Mouse (Mus musculus) limb, embryonic 15.5 days (tissue): ENCODE measurements around the gene Cpsf4l. TPM values are rescaled to one million over a fixed set of nuclear protein-coding genes. Genes with fewer than 3 reads are reported as not detected.
"Not testable (repeated sequence)": the region's sequence is repeated elsewhere in the genome, so short reads cannot be mapped to it uniquely, and the experiment has no call there.

Source experiments
- ATAC-seq: fragments of 200-750 bp; cut with Nextera tagmentation; 2 replicates; pipeline ENCODE4 v1.8.0; 2017; ENCODE audit warnings: low read depth, moderate TSS enrichment; ENCODE audit not compliant: insufficient number of reproducible peaks, low FRiP score, low TSS enrichment
- H3K27ac ChIP-seq: fragments of 300-500 bp; sonication (generic); 2 replicates; pipeline ENCODE4 v1.5.1; 2015; ENCODE audit warnings: moderate library complexity, mild to moderate bottlenecking, inconsistent platforms
- H3K27me3 ChIP-seq: fragments of 300-500 bp; sonication (generic); 2 replicates; pipeline ENCODE4 v1.6.1; 2015; ENCODE audit warnings: inconsistent platforms
- H3K36me3 ChIP-seq: fragments of 300-500 bp; sonication (generic); 2 replicates; pipeline ENCODE4 v1.6.1; 2015; ENCODE audit warnings: inconsistent platforms
- H3K4me1 ChIP-seq: fragments of 300-500 bp; sonication (generic); 2 replicates; pipeline ENCODE4 v1.6.1; 2015; ENCODE audit warnings: inconsistent platforms
- H3K4me2 ChIP-seq: fragments of 300-500 bp; sonication (generic); 2 replicates; pipeline ENCODE4 v1.6.1; 2015; ENCODE audit warnings: mild to moderate bottlenecking, inconsistent platforms
- H3K4me3 ChIP-seq: fragments of 300-500 bp; sonication (generic); 2 replicates; pipeline ENCODE4 v1.5.1; 2015; ENCODE audit warnings: mild to moderate bottlenecking, inconsistent platforms
- H3K9ac ChIP-seq: fragments of 300-500 bp; sonication (generic); 2 replicates; pipeline ENCODE4 v1.6.1; 2015; ENCODE audit warnings: inconsistent platforms
- H3K9me3 ChIP-seq: fragments of 300-500 bp; sonication (generic); 2 replicates; pipeline ENCODE4 v1.6.1; 2016; ENCODE audit warnings: inconsistent platforms
- WGBS: fragments of 180-500 bp; shearing (Covaris S2); methylation state at CpG from one replicate; pipeline ENCODE4 v1.1.7; 2015; 5-methylcytosine and 5-hydroxymethylcytosine counted together
- polyA plus RNA-seq: library from polyadenylated mRNA; unstranded; fragments of >200 nt; fragmentation: Nextera tagmentation; extraction: Ambion mirVana; gene quantifications from 2 replicates; pipeline ENCODE4 v1.2.1, GENCODE M21; 2015

Cpsf4l gene
- polyA plus RNA-seq, 1 experiment from 2014 or later: 0.92 TPM

DNA sequence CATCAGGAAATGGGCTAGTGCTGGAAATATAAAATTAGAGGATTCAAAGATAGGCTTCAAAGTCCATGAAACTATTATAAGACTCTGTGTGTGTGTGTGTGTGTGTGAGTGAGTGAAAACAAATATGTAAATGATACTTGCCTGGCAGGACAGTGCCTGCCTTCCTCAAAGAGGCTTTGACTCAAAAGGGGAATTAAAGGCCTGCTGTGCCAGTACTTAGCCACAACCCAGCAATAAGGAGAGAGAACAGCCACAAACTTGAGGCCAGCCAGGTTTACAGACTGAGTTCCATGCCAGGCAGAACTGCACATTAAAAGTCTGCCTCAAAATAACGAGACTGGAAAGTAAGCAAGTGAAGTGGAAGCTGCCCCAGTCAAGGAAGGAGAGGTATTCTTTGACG lies 33.0 kb downstream of the Cpsf4l start:
- WGBS: 41% methylated on average over 2 of the region's 2 CpGs
- ATAC-seq: peak; percentile 24; the same call in 1 of the 2 replicates
- no peaks in the 10 kb centered on the region for H3K27me3 ChIP-seq
- peaks cover 39% of the 10 kb centered on the region for H3K36me3 ChIP-seq
- H3K4me3 ChIP-seq: no peak overlapping the region
- H3K4me2 ChIP-seq: no peak overlapping the region
- no peak overlapping the region for H3K9ac ChIP-seq
- no peak overlapping the region; the same call in 1 of the 2 replicates for H3K27ac ChIP-seq
- no peaks in the 10 kb centered on the region for H3K9me3 ChIP-seq
- peaks cover 25% of the 10 kb centered on the region; the same call in 1 of the 2 replicates for H3K4me1 ChIP-seq

DNA sequence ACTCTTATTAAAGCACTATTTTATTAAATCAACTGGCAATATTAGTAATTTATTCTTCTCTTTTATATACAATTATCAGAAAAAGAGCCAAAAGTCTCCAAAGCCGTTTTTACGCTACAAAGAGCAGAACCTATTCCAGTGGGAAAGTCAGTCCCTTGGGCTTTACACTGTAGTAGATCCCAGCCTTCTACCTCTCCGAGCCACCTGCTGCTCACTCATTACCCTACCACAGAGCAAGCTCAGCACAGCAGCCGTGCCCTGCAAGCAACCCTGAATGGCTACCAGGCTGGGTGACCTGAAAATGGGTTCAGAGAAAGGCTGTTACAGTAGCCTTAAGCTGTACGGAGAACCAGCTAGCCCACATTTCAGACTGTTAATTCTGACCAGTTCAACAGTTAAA lies 35.2 kb downstream of the Cpsf4l start:
- WGBS: 82% methylated on average over 5 of the region's 5 CpGs
- no peak overlapping the region for H3K27ac ChIP-seq
- H3K4me3 ChIP-seq: no peak overlapping the region
- no peak overlapping the region for H3K9ac ChIP-seq
- H3K4me2 ChIP-seq: no peak overlapping the region
- no peaks in the 10 kb centered on the region for H3K9me3 ChIP-seq
- peaks cover 18% of the 10 kb centered on the region; the same call in 1 of the 2 replicates for H3K4me1 ChIP-seq
- ATAC-seq: no peak
- H3K36me3 ChIP-seq: peaks cover 56% of the 10 kb centered on the region
- H3K27me3 ChIP-seq: no peaks in the 10 kb centered on the region

DNA sequence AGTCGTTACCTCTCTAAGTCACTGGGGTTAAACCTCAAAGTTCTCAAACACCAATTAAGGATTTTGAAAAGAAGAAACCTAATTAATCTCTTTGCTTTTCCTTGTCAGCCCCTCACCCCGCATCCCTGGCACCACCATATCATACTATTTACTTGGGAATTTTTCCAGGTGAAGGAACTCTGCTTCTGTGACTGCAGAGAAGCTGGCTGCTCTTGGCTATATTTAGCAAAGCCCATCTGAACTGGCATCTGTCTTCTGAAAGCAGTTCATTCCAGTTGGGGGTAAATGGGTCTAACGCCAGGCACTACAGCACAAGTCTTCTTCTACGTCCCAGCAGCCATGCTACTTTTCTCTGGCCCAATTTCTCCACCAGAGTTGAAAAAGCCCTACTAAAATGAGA lies 36.2 kb downstream of the Cpsf4l start:
- Histone ChIP-seq H3K36me3 (peaks cover 64% of the 10 kb centered on the region), H3K4me3 (no peak overlapping the region), H3K27ac (no peak overlapping the region; the same call in 1 of the 2 replicates), H3K4me1 (peaks cover 17% of the 10 kb centered on the region; the same call in 1 of the 2 replicates), H3K9me3 (no peaks in the 10 kb centered on the region), H3K27me3 (no peaks in the 10 kb centered on the region), H3K9ac (no peak overlapping the region), H3K4me2 (no peak overlapping the region)
- no peak for ATAC-seq
- WGBS: 88% methylated on average over 4 of the region's 4 CpGs

- WGBS: 58% methylated on average over 4 of the region's 4 CpGs
- H3K9me3 ChIP-seq: no peaks in the 10 kb centered on the region
- peaks cover 7% of the 10 kb centered on the region; the same call in 1 of the 2 replicates for H3K4me1 ChIP-seq
- no peak overlapping the region for H3K4me2 ChIP-seq
- H3K27ac ChIP-seq: no peak overlapping the region
- no peak for ATAC-seq
- H3K4me3 ChIP-seq: no peak overlapping the region
- H3K27me3 ChIP-seq: no peaks in the 10 kb centered on the region
- H3K36me3 ChIP-seq: peaks cover 50% of the 10 kb centered on the region
- no peak overlapping the region for H3K9ac ChIP-seq
Measured at GRCm38 (mm10) chr11:113669711-113670110, 40.1 kb downstream of the Cpsf4l start.

GRCm38 (mm10) chr11:113668857-113669256 lies 41.0 kb downstream of the Cpsf4l start:
- H3K9ac ChIP-seq: no peak overlapping the region
- peaks cover 49% of the 10 kb centered on the region for H3K36me3 ChIP-seq
- H3K4me3 ChIP-seq: no peak overlapping the region
- no peaks in the 10 kb centered on the region for H3K27me3 ChIP-seq
- H3K27ac ChIP-seq: 0 out of 2 replicates have a peak overlapping the region, but pooled peaks have one; percentile 6
- WGBS: 87% methylated on average over 5 of the region's 5 CpGs
- H3K9me3 ChIP-seq: no peaks in the 10 kb centered on the region
- no peak for ATAC-seq
- no peak overlapping the region for H3K4me2 ChIP-seq
- H3K4me1 ChIP-seq: peaks cover 7% of the 10 kb centered on the region; the same call in 1 of the 2 replicates

DNA sequence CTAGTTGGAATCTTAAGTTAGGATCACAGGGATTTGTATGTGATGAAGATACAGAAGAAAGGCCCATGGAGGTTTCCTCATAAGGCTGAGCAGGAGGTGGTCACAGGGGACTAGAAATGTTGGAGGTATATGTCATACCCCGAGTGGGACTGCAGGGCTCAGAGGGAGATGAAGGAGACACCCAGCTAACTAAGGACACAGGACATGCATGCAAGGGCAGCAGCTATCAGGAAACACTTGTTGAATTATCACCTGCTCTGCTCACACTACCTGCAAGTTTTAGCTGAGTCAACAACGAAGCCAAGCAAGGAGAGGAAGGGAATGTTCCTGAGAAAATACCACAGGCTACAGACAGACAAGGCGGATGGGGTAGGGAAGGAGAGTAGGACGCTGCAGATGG lies 42.1 kb downstream of the Cpsf4l start:
- no peaks in the 10 kb centered on the region for H3K27me3 ChIP-seq
- 72% methylated on average over 4 of the region's 4 CpGs for WGBS
- no peak for ATAC-seq
- H3K4me1 ChIP-seq: peaks cover 7% of the 10 kb centered on the region; the same call in 1 of the 2 replicates
- H3K27ac ChIP-seq: no peak overlapping the region
- H3K9ac ChIP-seq: no peak overlapping the region
- no peaks in the 10 kb centered on the region for H3K9me3 ChIP-seq
- H3K4me2 ChIP-seq: no peak overlapping the region
- peaks cover 49% of the 10 kb centered on the region for H3K36me3 ChIP-seq
- H3K4me3 ChIP-seq: no peak overlapping the region

- Histone ChIP-seq H3K27me3 (no peaks in the 10 kb centered on the region), H3K4me3 (no peak overlapping the region), H3K36me3 (peaks cover 54% of the 10 kb centered on the region), H3K9ac (no peak overlapping the region), H3K27ac (no peak overlapping the region), H3K9me3 (no peaks in the 10 kb centered on the region), H3K4me2 (no peak overlapping the region), H3K4me1 (peaks cover 7% of the 10 kb centered on the region; the same call in 1 of the 2 replicates)
- no peak for ATAC-seq
- WGBS: 56% methylated on average over 2 of the region's 2 CpGs
Measured at GRCm38 (mm10) chr11:113667122-113667521, 42.7 kb downstream of the Cpsf4l start.

DNA sequence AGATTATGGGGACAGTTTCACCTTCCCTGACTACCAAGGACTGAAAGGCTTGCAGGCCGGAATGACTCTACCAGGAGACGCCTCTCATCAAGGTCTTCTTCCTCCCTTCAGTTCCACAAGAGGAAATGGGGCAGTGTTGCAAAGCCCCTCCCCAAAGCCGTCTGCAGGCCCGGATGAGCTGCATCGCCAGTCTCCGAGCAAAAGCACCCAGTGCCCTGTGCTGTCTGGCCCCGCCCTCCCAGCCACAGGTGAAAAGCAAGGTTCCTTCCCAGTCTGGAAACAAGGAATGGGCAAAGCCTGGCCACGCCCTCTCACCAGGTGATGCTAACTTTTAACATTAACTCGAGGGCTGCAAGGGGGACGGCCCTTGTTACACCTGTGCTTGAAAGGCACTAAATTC lies 43.2 kb downstream of the Cpsf4l start:
- H3K9ac ChIP-seq: no peak overlapping the region
- no peak for ATAC-seq
- no peak overlapping the region for H3K27ac ChIP-seq
- no peak overlapping the region for H3K4me2 ChIP-seq
- peaks cover 55% of the 10 kb centered on the region for H3K36me3 ChIP-seq
- 47% methylated on average over 10 of the region's 10 CpGs for WGBS
- H3K27me3 ChIP-seq: no peaks in the 10 kb centered on the region
- H3K4me3 ChIP-seq: no peak overlapping the region
- no peaks in the 10 kb centered on the region for H3K9me3 ChIP-seq
- peaks cover 7% of the 10 kb centered on the region; the same call in 1 of the 2 replicates for H3K4me1 ChIP-seq

GRCm38 (mm10) chr11:113666205-113666604 lies 43.6 kb downstream of the Cpsf4l start:
- no peaks in the 10 kb centered on the region for H3K9me3 ChIP-seq
- no peak overlapping the region for H3K27ac ChIP-seq
- 74% methylated on average over 6 of the region's 6 CpGs for WGBS
- no peak overlapping the region for H3K9ac ChIP-seq
- H3K4me2 ChIP-seq: no peak overlapping the region
- no peaks in the 10 kb centered on the region for H3K27me3 ChIP-seq
- ATAC-seq: no peak
- peaks cover 7% of the 10 kb centered on the region; the same call in 1 of the 2 replicates for H3K4me1 ChIP-seq
- peaks cover 55% of the 10 kb centered on the region for H3K36me3 ChIP-seq
- no peak overlapping the region for H3K4me3 ChIP-seq

DNA sequence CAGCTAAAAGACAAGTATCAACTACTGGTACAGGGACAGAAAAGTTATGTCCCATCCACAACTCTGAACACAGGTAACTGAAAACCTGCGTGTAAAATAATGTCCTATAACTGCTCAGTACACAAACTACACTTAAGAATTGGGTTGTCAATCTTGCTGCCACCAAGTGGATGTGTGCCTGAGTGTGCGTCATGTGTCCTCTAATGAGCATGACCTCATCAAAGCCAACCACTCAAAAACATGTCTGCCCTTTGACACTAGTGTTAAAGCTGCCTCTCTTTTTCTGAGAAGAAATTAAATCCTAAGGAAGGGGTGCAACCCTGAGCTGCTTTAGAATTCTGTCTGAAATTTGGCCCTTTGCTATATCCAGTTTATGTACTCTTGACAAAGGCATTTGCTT lies 45.5 kb downstream of the Cpsf4l start:
- peaks cover 58% of the 10 kb centered on the region for H3K36me3 ChIP-seq
- 73% methylated on average over 2 of the region's 2 CpGs for WGBS
- H3K27me3 ChIP-seq: no peaks in the 10 kb centered on the region
- H3K4me2 ChIP-seq: no peak overlapping the region
- peaks cover 7% of the 10 kb centered on the region; the same call in 1 of the 2 replicates for H3K4me1 ChIP-seq
- no peak for ATAC-seq
- no peaks in the 10 kb centered on the region for H3K9me3 ChIP-seq
- no peak overlapping the region for H3K9ac ChIP-seq
- no peak overlapping the region for H3K4me3 ChIP-seq
- no peak overlapping the region for H3K27ac ChIP-seq

- ATAC-seq: no peak
- H3K36me3 ChIP-seq: peaks cover 69% of the 10 kb centered on the region
- H3K9ac ChIP-seq: no peak overlapping the region
- no peaks in the 10 kb centered on the region for H3K9me3 ChIP-seq
- no peak overlapping the region for H3K4me3 ChIP-seq
- no peaks in the 10 kb centered on the region for H3K27me3 ChIP-seq
- WGBS: 91% methylated on average over 18 of the region's 18 CpGs
- no peaks in the 10 kb centered on the region for H3K4me1 ChIP-seq
- H3K27ac ChIP-seq: no peak overlapping the region
- no peak overlapping the region for H3K4me2 ChIP-seq
Measured at GRCm38 (mm10) chr11:113661835-113662351, 47.9 kb downstream of the Cpsf4l start.

DNA sequence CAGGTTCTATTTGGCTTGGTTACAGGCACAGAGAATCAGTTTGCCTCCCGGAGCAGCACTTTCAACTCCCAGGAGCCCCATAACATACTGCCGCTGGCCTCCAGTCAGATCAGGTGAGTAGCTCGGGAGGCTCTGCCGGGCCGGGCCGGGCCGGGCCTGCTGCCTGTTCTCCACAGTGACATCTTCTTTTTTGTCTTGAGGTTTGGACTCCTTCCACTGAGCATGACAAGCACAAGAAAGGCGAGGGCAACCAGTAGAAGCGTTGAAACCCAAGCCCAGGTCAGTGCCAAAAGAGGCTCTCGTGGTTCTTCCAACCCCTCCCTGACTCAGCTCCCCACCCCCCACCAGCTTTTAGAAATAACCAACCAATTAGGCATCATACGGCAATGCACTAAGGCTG lies 48.9 kb downstream of the Cpsf4l start:
- Histone ChIP-seq H3K4me3 (no peak overlapping the region), H3K4me1 (no peaks in the 10 kb centered on the region), H3K4me2 (no peak overlapping the region), H3K27ac (no peak overlapping the region), H3K9me3 (no peaks in the 10 kb centered on the region), H3K9ac (no peak overlapping the region), H3K27me3 (no peaks in the 10 kb centered on the region), H3K36me3 (peaks cover 78% of the 10 kb centered on the region)
- ATAC-seq: no peak
- 85% methylated on average over 11 of the region's 11 CpGs for WGBS

DNA sequence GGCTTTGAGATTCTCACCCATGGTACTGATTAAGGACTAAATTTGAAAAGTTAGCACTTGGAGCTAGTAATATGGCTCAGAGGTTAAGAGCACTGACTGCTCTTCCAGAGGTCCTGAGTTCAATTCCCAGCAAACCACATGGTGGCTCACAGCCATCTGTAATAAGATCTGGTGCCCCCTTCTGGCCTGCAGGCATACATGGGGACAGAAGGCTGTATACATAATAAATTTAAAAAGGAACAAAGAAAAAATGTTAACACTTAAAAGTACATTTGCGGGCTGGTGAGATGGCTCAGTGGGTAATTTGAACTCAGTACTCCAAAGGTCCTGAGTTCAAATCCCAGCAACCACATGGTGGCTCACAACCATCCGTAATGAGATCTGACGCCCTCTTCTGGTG lies 49.6 kb downstream of the Cpsf4l start:
- ATAC-seq, H3K27me3 ChIP-seq, H3K4me3 ChIP-seq, H3K9me3 ChIP-seq, H3K4me1 ChIP-seq, H3K4me2 ChIP-seq, H3K9ac ChIP-seq, H3K27ac ChIP-seq: not testable (repeated sequence)
- WGBS: 94% methylated on average over 3 of the region's 3 CpGs
- H3K36me3 ChIP-seq: peaks cover 86% of the 10 kb centered on the region
